Mouse (Mus musculus) urinary bladder, postnatal 36 days (tissue): Measurements from ENCODE around the gene Lhx4.

Experiments used
- DNase-seq, 2 experiments: peaks; one replicate each; pipeline ENCODE4 v3.0.0; 2022; ENCODE audit warnings: low spot score in 2 of 2, mixed read lengths in 1 of 2

The Lhx4 gene

DNA sequence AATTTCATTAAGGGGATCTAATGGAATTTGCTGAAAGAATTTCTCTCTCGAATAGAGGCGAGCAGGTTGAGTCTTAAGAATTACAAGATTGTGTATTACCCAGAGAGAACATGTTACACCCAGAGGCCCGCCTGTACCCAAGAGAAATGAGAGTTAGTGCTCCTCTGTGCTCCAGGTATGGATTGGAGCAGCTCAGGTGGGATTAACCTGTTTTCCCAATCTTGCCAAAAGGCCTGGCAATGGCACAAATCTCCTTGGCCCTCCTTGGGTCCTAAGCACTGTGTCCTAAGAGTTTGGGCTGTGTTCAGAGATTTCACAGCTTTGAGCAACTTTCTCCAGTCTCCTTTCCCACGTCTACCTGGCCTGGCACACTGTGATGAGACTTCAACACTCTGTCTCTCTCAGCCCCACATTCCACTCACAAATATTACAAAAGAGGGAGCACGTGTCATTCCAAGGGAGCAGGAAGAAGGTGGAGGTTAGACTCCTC lies 48.2 kb downstream of the Lhx4 start:
- no peak for DNase-seq

DNA sequence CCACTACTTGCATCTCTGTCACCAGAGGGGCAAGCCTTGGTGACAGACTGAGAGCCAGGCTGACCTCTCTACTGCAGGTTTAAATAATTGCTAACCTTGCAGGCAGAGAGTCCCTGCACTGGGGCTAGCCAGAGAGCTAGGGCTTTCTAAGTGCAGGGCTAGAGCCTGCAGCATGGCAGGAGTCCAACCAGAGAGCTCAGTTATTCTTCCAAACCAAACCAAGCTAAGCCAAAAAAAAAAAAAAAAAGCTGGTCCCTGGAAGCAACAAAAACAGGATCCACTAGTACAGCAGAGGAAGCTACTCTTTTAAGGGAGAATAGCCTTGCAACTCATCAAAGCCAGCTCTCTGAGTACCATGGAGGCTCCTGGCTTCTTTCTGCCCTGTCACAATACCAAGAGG lies 50.6 kb downstream of the Lhx4 start:
- DNase-seq: no peak

DNA sequence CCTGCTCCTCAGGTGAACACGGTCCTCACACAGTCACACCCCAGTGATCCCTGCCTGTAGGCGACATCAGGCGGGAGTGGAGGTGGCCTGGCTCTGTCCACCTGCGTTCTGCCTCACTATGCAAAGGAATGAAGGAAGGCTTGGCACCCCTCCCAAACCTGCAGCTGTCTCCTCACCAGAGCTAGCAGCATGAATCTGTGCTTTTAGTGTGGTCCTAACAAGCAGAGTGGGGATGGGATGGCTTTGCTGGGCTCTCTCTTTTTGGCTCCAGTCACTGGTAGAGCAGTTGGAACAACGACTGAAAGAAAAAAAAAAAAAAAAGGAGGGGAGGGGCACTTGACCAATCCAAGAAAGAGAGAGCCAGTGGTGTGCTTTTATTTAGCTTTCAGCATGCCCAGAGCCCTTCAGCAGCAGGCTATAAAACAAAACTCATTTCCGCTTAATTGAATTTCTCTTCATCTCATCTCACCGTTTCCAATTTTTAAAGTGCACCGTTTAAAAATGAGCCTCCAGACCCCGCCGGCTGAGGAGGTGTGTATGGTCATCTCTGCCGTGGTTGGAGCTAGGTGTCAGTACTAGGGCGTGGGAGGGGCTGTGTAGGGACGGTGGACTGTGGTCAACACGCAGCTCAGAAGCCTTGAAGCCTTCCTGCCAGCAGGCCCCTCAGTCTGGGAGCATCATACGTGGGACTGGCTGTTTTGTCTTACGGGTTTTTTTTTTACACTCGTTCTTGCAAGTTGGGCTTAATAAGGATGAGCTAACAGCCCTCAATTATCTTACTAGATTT lies 52.9 kb downstream of the Lhx4 start:
- no peak for DNase-seq

GRCm38 (mm10) chr1:155693443-155693842 lies 58.0 kb downstream of the Lhx4 start:
- DNase-seq: no peak

DNA sequence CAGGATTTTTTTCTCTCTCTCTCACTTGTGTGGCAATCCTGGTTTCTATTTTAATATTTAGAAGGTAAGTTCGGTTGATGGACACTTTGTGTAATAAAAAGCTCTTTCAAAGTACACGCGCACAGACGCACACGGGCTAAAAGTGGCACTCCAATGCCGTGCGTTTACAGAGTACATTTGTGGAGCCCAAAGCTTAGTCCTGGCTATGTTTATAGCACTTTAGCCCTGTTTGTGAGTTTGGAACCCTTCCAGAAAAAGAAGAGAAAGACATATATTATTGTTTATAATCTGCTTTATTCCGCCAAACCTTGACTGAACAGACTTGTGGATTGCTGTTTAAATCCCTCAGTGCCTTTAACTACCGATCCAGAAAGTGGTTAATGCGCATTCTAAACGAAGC lies 58.5 kb downstream of the Lhx4 start:
- DNase-seq: no peak

- no peak for DNase-seq
These were observed 59.3 kb downstream of the Lhx4 start for GRCm38 (mm10) chr1:155692230-155692629.

- DNase-seq: no peak
These were observed 61.9 kb downstream of the Lhx4 start for GRCm38 (mm10) chr1:155689558-155689957.

DNA sequence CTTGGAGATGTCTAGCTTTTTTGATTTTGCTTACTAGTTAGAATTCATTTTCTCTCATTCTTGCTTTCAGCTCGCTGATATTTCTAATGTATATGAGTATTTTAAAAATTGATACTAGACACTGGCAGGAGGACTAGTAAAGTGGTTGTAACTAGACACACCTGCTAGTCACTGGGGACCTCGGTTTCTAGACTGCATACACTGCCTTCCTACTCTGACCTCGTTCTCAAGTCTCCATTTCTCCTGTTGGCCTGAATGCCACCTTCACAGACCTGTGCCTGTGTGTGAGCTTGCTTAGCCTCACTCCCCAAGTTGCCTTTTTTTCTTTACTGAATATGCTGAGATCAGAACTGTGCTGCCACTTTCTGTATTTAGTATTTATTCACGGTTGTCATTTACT lies 62.3 kb downstream of the Lhx4 start:
- no peak for DNase-seq

- DNase-seq: no peak
These were observed 64.7 kb downstream of the Lhx4 start for GRCm38 (mm10) chr1:155686816-155687215.

GRCm38 (mm10) chr1:155681116-155681799 lies 70.2 kb downstream of the Lhx4 start:
- DNase-seq: no peak

DNA sequence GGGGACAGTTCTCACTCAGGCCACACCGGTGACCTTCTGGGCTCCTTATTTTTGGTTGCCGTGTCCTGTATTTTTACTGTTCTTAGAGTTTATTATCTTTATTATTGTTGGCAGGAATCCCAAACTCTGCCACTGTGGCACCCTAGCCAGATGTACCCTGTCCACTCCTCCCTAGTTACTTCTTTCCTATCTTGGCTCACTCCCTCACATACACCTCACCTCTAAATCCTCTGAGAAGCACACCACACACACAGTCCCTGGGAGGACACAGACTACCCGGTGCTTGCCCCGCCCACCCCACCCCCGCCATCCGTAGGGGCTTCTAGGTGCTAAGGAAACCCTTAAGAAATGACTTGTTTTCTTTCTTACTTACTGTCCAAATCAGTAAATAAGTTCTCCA lies 75.9 kb downstream of the Lhx4 start:
- no peak for DNase-seq

- DNase-seq: no peak
These were observed 87.5 kb downstream of the Lhx4 start for GRCm38 (mm10) chr1:155663994-155664393.

GRCm38 (mm10) chr1:155656321-155656720 lies 95.2 kb downstream of the Lhx4 start:
- no peak for DNase-seq

DNA sequence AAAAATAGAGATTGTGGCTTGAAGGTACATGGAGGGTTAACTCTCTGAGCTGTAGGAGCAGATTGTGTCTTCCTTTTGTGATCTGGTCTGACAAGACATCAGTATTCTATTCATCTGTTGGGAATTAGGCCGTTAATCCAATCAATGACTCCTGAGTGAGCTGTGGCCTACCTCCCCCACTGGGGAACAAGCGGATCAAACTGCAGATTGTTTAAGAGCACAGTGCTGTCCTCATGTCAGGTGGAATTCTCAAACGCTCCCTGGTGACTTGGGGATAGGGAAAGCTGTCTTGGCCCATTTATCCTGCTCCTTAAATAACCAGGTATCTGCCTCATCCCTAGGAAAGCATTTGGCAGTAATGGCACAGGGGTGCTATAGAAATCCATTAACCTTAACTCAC lies 96.5 kb downstream of the Lhx4 start:
- DNase-seq: no peak

DNA sequence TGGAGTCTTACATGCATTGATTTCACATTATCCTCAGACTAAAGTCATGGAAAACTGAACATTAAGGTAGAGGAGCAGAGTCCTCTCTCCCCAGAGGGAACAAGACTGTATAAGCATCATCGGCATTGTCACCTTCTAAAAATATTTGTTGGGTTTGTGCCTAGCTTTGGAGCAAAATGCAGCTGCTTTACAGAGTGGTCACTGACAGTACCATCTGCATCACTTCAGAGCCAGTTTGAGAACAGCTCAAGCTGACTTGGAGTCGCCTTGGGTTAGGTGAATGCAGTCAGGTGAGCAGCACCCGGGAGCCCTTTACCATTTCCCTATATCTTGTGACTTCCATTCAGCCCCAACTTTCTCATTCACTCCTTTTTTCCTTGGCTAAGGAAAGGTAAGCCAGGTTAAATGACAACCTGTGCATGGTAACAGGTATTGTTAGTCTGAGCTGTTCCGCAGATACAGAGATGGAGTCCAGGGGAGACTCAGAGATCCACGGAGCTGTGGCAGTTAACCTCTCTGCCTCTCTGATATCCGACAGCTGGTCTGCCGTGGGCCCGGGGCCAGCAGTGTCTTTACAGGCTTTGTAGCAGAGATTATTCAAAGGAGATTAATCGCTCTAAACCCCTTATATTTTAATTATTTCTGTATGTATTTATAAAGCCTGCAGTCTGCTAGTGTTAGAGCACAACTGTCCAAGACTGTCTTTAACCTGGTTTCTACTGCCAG lies 101.2 kb downstream of the Lhx4 start:
- no peak for DNase-seq
